Mouse (Mus musculus) heart, adult 18-20 months (tissue): ENCODE measurements around the gene Epn3. TPM values are rescaled to one million over a fixed set of nuclear protein-coding genes. Genes with fewer than 3 reads are reported as not detected.
A peak's percentile ranks its signal among the peaks of the same experiment; 100 is the strongest.

ENCODE experiments used
- DNase-seq, 2 experiments: peaks; one replicate each; pipeline ENCODE4 v3.0.0; 2021 to 2022; ENCODE audit warnings: mixed read lengths in 1 of 2
- total RNA-seq, 2 experiments: library from RNA; stranded (reverse); gene quantifications; 2 replicates each; pipeline ENCODE4 v1.2.3; 2021

Gene Epn3
- total RNA-seq, 2 experiments from 2014 or later = 19.3 to 21.1 TPM

- peak; percentile 45 to 62 for DNase-seq
Measured at GRCm38 (mm10) chr11:94498093-94498996, 1.4 kb downstream of the Epn3 start.

- peak; percentile 30 to 47 for DNase-seq
Measured at GRCm38 (mm10) chr11:94495415-94495814, 4.4 kb downstream of the Epn3 start.

DNA sequence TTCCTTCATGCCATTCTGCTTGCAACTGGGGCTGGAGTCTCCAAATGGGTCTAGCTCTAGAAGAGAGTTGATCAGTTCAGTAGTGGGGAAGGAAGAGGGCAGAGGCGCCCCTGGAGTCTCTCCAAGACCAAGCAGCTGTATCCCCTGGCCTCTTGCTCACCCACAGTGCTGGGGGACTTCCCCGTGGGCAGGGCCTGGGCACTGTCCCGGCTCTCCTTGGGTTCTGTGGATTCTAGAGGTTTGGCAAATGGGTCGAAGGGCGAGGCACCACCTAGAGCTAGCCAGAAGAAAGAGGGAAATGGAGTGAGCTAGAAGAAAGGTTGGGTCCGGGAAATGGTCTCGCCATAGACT, 8.1 kb downstream of the Epn3 start:
- no peak for DNase-seq

DNA sequence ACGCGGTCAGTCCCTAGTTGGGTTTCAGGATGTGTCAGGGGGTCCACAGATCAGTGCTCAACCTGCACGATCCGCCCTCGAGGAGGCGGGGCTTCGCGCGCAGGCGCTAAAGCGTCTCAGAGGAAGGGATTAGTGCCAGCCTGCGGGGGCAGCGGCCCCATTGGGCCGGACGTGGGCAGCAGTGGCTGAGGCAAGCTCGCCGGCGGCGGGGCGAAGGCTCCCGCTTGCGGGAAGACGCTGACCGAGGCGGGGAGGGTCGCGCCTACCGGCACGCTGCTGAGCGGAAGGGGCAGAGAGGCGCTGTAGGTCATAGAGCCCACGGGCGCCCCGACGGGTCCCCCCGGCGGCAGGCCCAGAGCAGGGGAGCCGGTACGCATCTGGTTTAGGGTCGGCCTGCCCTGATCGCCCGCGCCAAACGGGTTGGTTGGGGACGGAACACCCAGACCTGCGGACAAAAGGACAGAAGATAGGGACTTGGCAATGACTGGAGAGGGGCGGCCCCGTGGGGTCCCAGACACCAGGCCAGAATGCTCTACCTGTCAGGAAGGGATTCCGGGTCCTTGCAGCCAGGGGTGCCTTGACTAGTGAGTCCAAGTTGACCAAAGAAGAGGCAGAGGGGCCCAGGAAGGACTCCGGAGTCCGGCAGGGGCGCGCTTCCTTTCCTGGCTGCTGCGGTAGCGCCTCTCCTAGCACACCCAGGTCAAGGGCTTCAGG, 8.6 kb downstream of the Epn3 start:
- DNase-seq = no peak

DNA sequence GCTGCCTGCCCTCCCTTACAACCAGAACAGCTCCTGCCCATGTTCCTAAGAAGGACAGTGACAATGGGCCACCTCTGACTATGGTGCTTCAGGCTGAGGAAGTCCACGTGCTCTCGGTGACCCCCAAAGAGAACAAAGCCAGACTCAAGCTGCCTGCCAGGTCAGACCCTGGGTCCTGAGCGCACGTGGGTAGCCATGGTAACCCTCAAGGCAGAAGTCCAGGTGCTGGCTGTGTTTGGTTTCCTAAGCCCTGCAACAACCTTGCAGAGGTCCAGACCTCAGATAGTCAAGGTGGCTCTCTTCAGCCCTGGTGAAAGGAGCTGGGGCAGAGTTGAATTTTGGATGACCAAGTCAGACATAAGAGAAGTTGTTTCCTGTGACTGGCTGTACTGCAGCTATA, 10.0 kb downstream of the Epn3 start:
- DNase-seq = no peak

DNA sequence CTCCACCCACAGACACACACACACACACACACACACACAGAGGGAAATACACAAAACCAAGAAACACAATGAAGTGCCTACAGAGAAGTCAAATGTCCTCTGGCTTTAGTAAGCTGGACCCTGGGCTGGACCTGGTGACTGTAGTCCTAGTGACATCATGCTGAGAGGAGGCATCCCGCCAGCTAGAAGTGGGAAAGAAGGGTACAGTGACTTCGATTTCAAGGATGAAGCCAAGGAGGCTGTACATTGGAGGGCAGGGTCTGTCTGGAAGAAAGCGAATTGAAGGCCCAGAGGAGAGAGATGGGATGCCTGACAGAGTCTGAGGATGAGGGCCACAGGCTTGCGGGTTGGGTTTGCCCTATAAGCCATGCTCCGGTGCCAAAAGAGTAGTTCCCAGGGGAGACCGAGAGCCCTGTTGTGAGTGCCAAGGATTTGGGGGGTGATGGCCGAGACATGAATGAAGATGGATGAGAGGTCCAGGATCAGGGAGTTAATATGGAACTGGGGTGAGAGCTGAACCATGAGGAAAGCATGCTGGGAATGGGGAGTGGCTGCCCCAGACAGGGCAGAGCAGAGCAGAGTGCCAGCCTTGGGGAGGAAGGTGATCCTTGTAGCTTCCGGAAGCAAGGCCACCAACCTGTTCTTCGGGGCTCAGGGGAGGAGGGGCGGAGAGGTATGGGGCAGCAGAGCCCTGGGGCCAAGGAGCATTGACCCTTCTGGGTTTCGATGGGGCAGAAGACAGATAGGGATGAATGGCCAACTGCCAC, 10.8 kb downstream of the Epn3 start:
- no peak for DNase-seq

GRCm38 (mm10) chr11:94486001-94486400, 13.8 kb downstream of the Epn3 start, which contains the start of gene Spata20:
Gene Spata20, minus strand, starts transcription at chr11:94486179.
- DNase-seq = peak; percentile 73 to 91

GRCm38 (mm10) chr11:94485223-94485622, 14.6 kb downstream of the Epn3 start:
- no peak for DNase-seq

- DNase-seq = no peak
Measured at GRCm38 (mm10) chr11:94484636-94485035, 15.1 kb downstream of the Epn3 start.

DNA sequence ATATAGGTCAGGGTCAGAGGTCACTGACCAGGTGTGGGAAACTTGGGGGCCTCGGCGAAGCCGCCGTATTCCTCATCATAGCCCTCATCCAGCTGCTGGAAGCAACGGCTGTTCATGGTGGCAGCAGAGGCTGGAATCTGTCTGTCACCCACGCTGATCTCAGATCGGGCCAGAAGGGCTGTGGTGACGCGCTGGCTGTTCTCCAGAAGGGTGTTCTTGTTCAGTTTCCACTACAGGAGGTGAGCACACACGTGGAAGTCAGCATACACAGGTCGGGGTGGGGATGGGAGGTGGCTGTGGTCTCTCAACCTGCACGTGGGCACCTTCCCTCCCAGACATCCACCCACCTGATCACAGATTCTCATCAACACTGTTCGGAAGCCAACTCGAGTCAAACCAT, 15.9 kb downstream of the Epn3 start:
- no peak for DNase-seq

GRCm38 (mm10) chr11:94483436-94483835, 16.3 kb downstream of the Epn3 start:
- DNase-seq = no peak

DNA sequence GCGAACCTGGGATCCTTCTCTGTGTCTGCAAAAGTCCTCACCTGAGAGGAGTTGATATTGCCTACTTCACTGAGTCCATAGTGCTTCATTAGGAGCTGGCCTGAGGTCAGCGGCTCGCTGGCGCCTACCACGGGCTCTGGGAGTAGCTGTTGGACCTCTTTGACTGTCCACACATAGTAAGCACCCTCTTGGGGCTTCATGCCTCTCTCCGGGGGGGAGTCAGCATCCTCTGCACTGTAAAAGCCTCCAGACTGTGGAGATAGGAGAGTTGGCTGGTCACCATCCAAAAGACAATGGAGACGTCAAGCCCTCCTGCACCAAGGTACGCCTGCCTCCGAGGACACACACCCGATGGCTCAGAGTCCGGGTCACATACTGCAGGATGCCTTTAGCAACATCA, 17.0 kb downstream of the Epn3 start:
- DNase-seq = no peak

DNA sequence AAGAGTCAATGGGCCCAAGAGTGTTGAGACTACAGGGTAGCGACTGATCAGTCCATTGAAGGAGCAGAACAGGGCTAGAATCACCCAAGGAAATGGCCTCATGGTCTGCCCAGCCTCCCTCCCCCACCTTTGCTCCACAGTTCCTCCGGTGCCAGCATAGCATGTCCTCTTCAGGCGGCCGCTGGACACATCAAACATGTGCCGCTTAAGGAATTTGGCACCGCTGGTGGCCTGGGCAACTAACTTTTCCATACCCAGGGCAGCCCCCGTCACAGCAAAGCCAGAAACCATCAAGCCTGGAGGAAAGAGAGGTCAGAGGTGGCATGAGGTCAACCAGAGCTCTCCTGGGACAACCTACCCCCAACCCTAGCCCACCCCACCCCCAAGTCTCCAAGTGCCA, 17.8 kb downstream of the Epn3 start:
- peak; percentile 53 to 56 for DNase-seq

DNA sequence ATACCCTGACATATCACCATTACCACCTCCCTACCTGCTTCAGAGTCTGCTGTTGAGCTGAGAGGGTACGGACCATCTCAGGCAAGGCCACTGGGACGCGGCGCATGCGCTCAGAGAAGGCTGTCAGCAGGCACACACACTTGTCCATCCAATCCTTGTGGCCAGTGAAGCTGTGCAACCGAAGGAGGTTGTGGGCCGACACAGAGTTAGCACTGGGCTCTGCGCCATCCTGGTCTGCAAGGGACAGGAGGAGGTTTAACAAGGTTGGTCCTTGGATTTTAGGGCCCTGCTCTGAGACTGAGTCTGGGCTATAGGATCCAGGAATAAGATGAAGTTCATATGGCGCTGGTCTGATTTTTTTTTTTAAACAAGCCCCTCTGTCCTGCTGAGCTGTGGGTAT, 19.4 kb downstream of the Epn3 start:
- no peak for DNase-seq

- no peak for DNase-seq
Measured at GRCm38 (mm10) chr11:94477651-94478050, 22.1 kb downstream of the Epn3 start.

GRCm38 (mm10) chr11:94475722-94476121, 24.1 kb downstream of the Epn3 start:
- no peak for DNase-seq

DNA sequence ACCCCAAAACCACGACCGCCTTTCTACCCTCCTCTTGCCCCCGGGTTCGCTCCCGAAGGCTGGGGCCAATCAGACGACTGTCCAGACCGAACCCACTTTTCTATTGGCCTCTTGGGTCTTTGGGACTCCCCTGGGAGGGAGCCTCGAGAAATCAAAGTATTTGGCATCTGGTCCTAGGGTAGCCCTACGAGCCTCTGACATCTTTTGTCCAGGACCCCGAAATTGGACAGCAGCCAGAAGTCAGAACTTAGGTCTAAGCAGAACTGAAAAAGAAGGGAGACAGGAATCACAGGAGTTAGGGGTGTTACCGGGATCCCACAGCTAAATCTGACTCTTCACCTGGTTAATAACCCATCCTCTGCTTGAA, 25.2 kb downstream of the Epn3 start:
- DNase-seq = no peak

GRCm38 (mm10) chr11:94473707-94474543, 25.8 kb downstream of the Epn3 start, which contains the start of gene Cacna1g:
Gene Cacna1g, minus strand, starts transcription at chr11:94474198.
- DNase-seq = peak; percentile 91 to 92

- peak in 1 of 2 experiments; percentile 30 for DNase-seq
Measured at GRCm38 (mm10) chr11:94472916-94473706, 26.7 kb downstream of the Epn3 start.

DNA sequence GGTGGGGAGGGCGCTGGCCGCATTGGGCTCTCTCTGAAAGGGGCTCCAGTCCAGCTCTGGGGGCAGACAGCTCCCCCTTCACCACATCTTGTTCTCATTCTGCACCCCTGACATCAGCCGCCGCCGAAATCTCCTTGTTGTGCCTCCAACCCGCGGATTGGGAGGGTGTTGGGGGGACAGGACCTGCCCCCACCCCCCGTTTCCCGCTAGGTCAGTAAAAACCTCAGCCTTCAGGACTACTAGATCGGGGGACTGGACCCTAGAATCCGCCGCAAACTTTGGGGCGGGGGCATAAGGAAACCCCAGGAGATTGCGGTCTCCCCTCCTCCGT, 27.2 kb downstream of the Epn3 start:
- DNase-seq = no peak
